Comparison of ENCODE assay signal across 8 mouse cellular contexts in genomic region chr1:171044365-171045078, GRCm38 (mm10). TPM values are rescaled to one million over a fixed set of nuclear protein-coding genes. Genes with fewer than 3 reads are reported as not detected.
DNase-seq lines count a peak whose midpoint lies in the region; ATAC-seq lines count a peak whose summit lies in the region.

No protein-coding gene starts in this region.

- DNase-seq in adrenal gland, adult 2 months = peak; percentile 92
- peak; percentile 80 for DNase-seq in embryo, embryonic 11.5 days (ENCODE audit: low read depth, low spot score)
- DNase-seq in gastrocnemius, postnatal 36 days = peak; percentile 82 to 88
- DNase-seq in left cerebral cortex, postnatal 14 days (ENCODE audit: low spot score in 2 of 2) = peak; percentile 85 to 86
- DNase-seq in right cerebral cortex, postnatal 25 days = peak; percentile 84
- peak; percentile 80 to 86 for DNase-seq in urinary bladder, postnatal 36 days (ENCODE audit: low spot score in 2 of 2)

- intact Hi-C loops in gastrocnemius, postnatal 36 days (cut with DNase I) = no loop called here
- intact Hi-C loops in left cerebral cortex, postnatal 14 days (cut with DNase I) = no loop called here

- H3K4me3 ChIP-seq in intestine, embryonic 15.5 days (replicated peaks) = peak overlapping the region; percentile 59

- WGBS in intestine, embryonic 15.5 days = under 1% methylated on average over 33 of the region's 33 CpGs

- H3K27ac ChIP-seq in intestine, embryonic 15.5 days = peak overlapping the region; percentile 81

- H3K36me3 ChIP-seq in intestine, embryonic 15.5 days = no peaks in the 10 kb centered on the region

- no peaks in the 10 kb centered on the region for H3K9me3 ChIP-seq in intestine, embryonic 15.5 days

- no peaks in the 10 kb centered on the region for H3K27me3 ChIP-seq in intestine, embryonic 15.5 days (replicated peaks)

- no peaks in the 10 kb centered on the region for H3K4me1 ChIP-seq in intestine, embryonic 15.5 days (replicated peaks)

- H3K9ac ChIP-seq in intestine, embryonic 15.5 days = peak overlapping the region; percentile 57

- ATAC-seq in intestine, embryonic 15.5 days = peak; percentile 97
- peak; percentile 94 for ATAC-seq in megakaryocyte-erythroid progenitor cell, adult 5-6 weeks (replicated peaks; ENCODE audit: low FRiP score, low TSS enrichment, poor library complexity, severe bottlenecking)

- peak overlapping the region; percentile 60 for H3K4me2 ChIP-seq in intestine, embryonic 15.5 days (replicated peaks)

RNA-seq across cellular contexts. Expression of gene Fcgr3, which starts 20.2 kb away (rescaled TPM):
- 10 to 100 TPM; 16.4 to 17.7 TPM for total RNA-seq in adrenal gland, adult 2 months (2021)
- polyA plus RNA-seq in adrenal gland, adult 2 months (2012; rRNA removed) = 5.4 and 5.5 TPM in 2 replicates
- total RNA-seq in gastrocnemius, postnatal 36 days (2021) = 1 to 10 TPM; 2.6 to 4.6 TPM
- polyA plus RNA-seq in intestine, embryonic 15.5 days (2015; fragmentation: Nextera tagmentation; extraction: Ambion mirVana) = 14.0 and 14.7 TPM in 2 replicates
- 10 to 100 TPM; 10.3 to 10.8 TPM for total RNA-seq in left cerebral cortex, postnatal 14 days (2021)
- 1.4 and 6.3 TPM in 2 replicates for total RNA-seq in megakaryocyte-erythroid progenitor cell, adult 5-6 weeks (2014; fragmentation: Nextera tagmentation)
- total RNA-seq in megakaryocyte-erythroid progenitor cell, adult 5-6 weeks (2017) = 1.9 and 2.2 TPM in 2 replicates

RNA-seq across cellular contexts. Expression of gene Fcgr4, which starts 25.8 kb away (rescaled TPM):
- 1 to 10 TPM; 5.1 to 6.9 TPM for total RNA-seq in adrenal gland, adult 2 months (2021)
- 1.6 and 2.0 TPM in 2 replicates for polyA plus RNA-seq in adrenal gland, adult 2 months (2012; rRNA removed)
- total RNA-seq in gastrocnemius, postnatal 36 days (2021) = not detected
- 1.7 and 1.8 TPM in 2 replicates for polyA plus RNA-seq in intestine, embryonic 15.5 days (2015; fragmentation: Nextera tagmentation; extraction: Ambion mirVana)
- not detected for total RNA-seq in left cerebral cortex, postnatal 14 days (2021)
- 0.40 TPM in 1 of 2 replicates, not detected in the other for total RNA-seq in megakaryocyte-erythroid progenitor cell, adult 5-6 weeks (2014; fragmentation: Nextera tagmentation)
- not detected in 2 replicates for total RNA-seq in megakaryocyte-erythroid progenitor cell, adult 5-6 weeks (2017)

Comparison
In these comparisons a context has a peak if more than half of its experiments do, and no peak if none do; other contexts are left out.
1. Peak in every context shown above with its lines: DNase-seq, ATAC-seq, H3K4me3 ChIP-seq and H3K27ac ChIP-seq.
2. RNA of gene Fcgr4, which starts 25.8 kb away (total RNA-seq): 5.1 to 6.9 TPM in adrenal gland, adult 2 months; not detected in gastrocnemius, postnatal 36 days, not detected in left cerebral cortex, postnatal 14 days and 0.40 TPM in megakaryocyte-erythroid progenitor cell, adult 5-6 weeks; every median in the first group is over 4 times any median in the second.